Mouse (Mus musculus) lung, embryonic 14.5 days (tissue): ENCODE results near the gene Gm8909. TPM values are rescaled to one million over a fixed set of nuclear protein-coding genes. Genes with fewer than 3 reads are reported as not detected.
"Not testable (repeated sequence)": the region's sequence is repeated elsewhere in the genome, so short reads cannot be mapped to it uniquely, and the experiment has no call there.

ENCODE experiments used
- ATAC-seq: fragments of 200-750 bp; cut with Nextera tagmentation; 2 replicates; pipeline ENCODE4 v1.8.0; 2017; ENCODE audit warnings: mild to moderate bottlenecking, moderate TSS enrichment, moderate library complexity; ENCODE audit not compliant: insufficient read depth
- DNase-seq: peaks from one replicate; pipeline ENCODE4 v3.0.0-alpha.2; 2015
- H3K27ac ChIP-seq: fragments of 300-500 bp; sonication (generic); 2 replicates; pipeline ENCODE4 v1.5.1; 2014; ENCODE audit warnings: low read depth, mild to moderate bottlenecking, moderate library complexity
- H3K27me3 ChIP-seq: fragments of 300-500 bp; sonication (generic); 2 replicates; pipeline ENCODE4 v1.6.1; 2014; ENCODE audit warnings: low read length, control low read depth; ENCODE audit not compliant: insufficient read depth
- H3K36me3 ChIP-seq: fragments of 300-500 bp; sonication (generic); 2 replicates; pipeline ENCODE4 v1.6.1; 2014; ENCODE audit warnings: control low read depth; ENCODE audit not compliant: insufficient read depth
- H3K4me1 ChIP-seq: fragments of 300-500 bp; sonication (generic); 2 replicates; pipeline ENCODE4 v1.6.1; 2014; ENCODE audit warnings: antibody characterized with exemption, control low read depth; ENCODE audit not compliant: insufficient read depth
- H3K4me2 ChIP-seq: fragments of 300-500 bp; sonication (generic); 2 replicates; pipeline ENCODE4 v1.6.1; 2014; ENCODE audit warnings: mild to moderate bottlenecking
- H3K4me3 ChIP-seq: fragments of 300-500 bp; sonication (generic); 2 replicates; pipeline ENCODE4 v1.5.1; 2014; ENCODE audit warnings: low read depth, low read length
- H3K9ac ChIP-seq: fragments of 300-500 bp; sonication (generic); 2 replicates; pipeline ENCODE4 v1.6.1; 2014
- H3K9me3 ChIP-seq: fragments of 300-500 bp; sonication (generic); 2 replicates; pipeline ENCODE4 v1.6.1; 2016; ENCODE audit warnings: low read depth, low read length, control low read depth
- CTCF ChIP-seq: IDR thresholded peaks from 2 replicates; pipeline ENCODE4 v1.5.1; 2016; ENCODE audit warnings: antibody characterized with exemption, low read depth
- WGBS: fragments of 180-500 bp; shearing (Covaris S2); extraction: QIAGEN DNeasy Blood & Tissue Kit; methylation state at CpG from one replicate; pipeline ENCODE4 v1.1.7; 2014; 5-methylcytosine and 5-hydroxymethylcytosine counted together
- polyA plus RNA-seq: library from polyadenylated mRNA; unstranded; fragments of >200 nt; fragmentation: Nextera tagmentation; extraction: Ambion mirVana; gene quantifications from 2 replicates; pipeline ENCODE4 v1.2.1, GENCODE M21; 2014

The Gm8909 gene
- polyA plus RNA-seq, 1 experiment from 2014 or later: 51.4 TPM

- H3K9me3 ChIP-seq: no peaks in the 10 kb centered on the region
- DNase-seq (no peak), ATAC-seq (no peak)
- H3K4me2 ChIP-seq: no peak overlapping the region
- no peak overlapping the region for H3K9ac ChIP-seq
- H3K36me3 ChIP-seq: no peaks in the 10 kb centered on the region
- H3K27ac ChIP-seq: no peak overlapping the region
- 64% methylated on average over 6 of the region's 6 CpGs for WGBS
- peaks cover 6% of the 10 kb centered on the region for H3K27me3 ChIP-seq
- no peak for TF ChIP-seq CTCF
- H3K4me1 ChIP-seq: no peaks in the 10 kb centered on the region
- no peak overlapping the region for H3K4me3 ChIP-seq
Observed at GRCm38 (mm10) chr17:36194471-36194870, 26.1 kb upstream of the Gm8909 start.

GRCm38 (mm10) chr17:36193546-36194141, 25.3 kb upstream of the Gm8909 start:
- H3K4me3 ChIP-seq: no peak overlapping the region
- H3K9ac ChIP-seq: no peak overlapping the region
- H3K27ac ChIP-seq: no peak overlapping the region
- no peaks in the 10 kb centered on the region for H3K9me3 ChIP-seq
- H3K4me2 ChIP-seq: no peak overlapping the region
- H3K27me3 ChIP-seq: peaks cover 12% of the 10 kb centered on the region
- WGBS: 28% methylated on average over 8 of the region's 8 CpGs
- peak; percentile 89 for TF ChIP-seq CTCF
- no peaks in the 10 kb centered on the region for H3K4me1 ChIP-seq
- peak; percentile 74 for ATAC-seq
- H3K36me3 ChIP-seq: no peaks in the 10 kb centered on the region
- peak; percentile 96 for DNase-seq

- WGBS: 57% methylated on average over 2 of the region's 2 CpGs
- Histone ChIP-seq H3K4me1 (no peaks in the 10 kb centered on the region), H3K36me3 (no peaks in the 10 kb centered on the region), H3K9ac (no peak overlapping the region), H3K9me3 (no peaks in the 10 kb centered on the region), H3K4me2 (no peak overlapping the region), H3K27me3 (peaks cover 12% of the 10 kb centered on the region), H3K27ac (no peak overlapping the region), H3K4me3 (no peak overlapping the region)
- no peak for DNase-seq
- ATAC-seq: no peak
- TF ChIP-seq CTCF: no peak
Observed at GRCm38 (mm10) chr17:36192371-36192770, 24.0 kb upstream of the Gm8909 start.

- Histone ChIP-seq H3K4me3 (no peak within 1 kb of the TSS), H3K4me1 (no peaks in the 10 kb centered on the region), H3K9me3 (no peaks in the 10 kb centered on the region), H3K27me3 (peaks cover 12% of the 10 kb centered on the region), H3K27ac (no peak within 1 kb of the TSS), H3K36me3 (no peaks in the 10 kb centered on the region), H3K4me2 (no peak within 1 kb of the TSS), H3K9ac (no peak within 1 kb of the TSS)
- DNase-seq (no peak), ATAC-seq (no peak)
- WGBS: 56% methylated on average over 2 of the region's 2 CpGs
- TF ChIP-seq CTCF: no peak
Observed at GRCm38 (mm10) chr17:36190169-36190507, 21.8 kb upstream of the Gm8909 start, which contains the start of gene H2-T3. Gene H2-T3 (minus strand): TSS chr17:36190287.

GRCm38 (mm10) chr17:36189491-36190168, 21.3 kb upstream of the Gm8909 start:
- TF ChIP-seq CTCF: no peak
- WGBS: 36% methylated on average over 18 of the region's 18 CpGs
- Histone ChIP-seq H3K27ac (no peak overlapping the region), H3K9me3 (no peaks in the 10 kb centered on the region), H3K4me2 (no peak overlapping the region), H3K4me1 (no peaks in the 10 kb centered on the region), H3K4me3 (no peak overlapping the region), H3K9ac (no peak overlapping the region), H3K27me3 (peaks cover 12% of the 10 kb centered on the region), H3K36me3 (no peaks in the 10 kb centered on the region)
- ATAC-seq (no peak), DNase-seq (no peak)

DNA sequence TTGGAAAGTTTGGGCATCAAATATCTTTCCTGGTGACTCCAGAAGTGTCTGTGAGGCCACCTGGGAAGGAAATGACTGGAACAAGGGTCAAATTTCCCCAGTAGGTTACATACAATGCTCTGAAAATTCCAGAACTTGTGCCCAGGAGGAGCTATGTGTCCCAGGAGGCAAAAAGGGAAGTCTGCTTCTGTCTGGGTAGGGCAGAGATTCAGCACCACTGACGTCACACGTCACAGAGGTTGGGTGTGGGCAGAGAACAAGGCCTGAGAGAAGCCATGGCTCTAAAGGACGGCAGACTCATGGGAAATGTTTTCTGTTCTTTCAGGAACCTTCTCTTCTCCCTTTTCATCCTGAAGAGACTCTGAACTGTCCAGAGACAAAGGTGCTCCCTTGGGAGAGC, 19.2 kb upstream of the Gm8909 start:
- Histone ChIP-seq H3K36me3 (no peaks in the 10 kb centered on the region), H3K4me3 (no peak overlapping the region), H3K4me1 (no peaks in the 10 kb centered on the region), H3K27me3 (peaks cover 12% of the 10 kb centered on the region), H3K27ac (no peak overlapping the region), H3K9ac (no peak overlapping the region), H3K9me3 (no peaks in the 10 kb centered on the region), H3K4me2 (no peak overlapping the region)
- TF ChIP-seq CTCF: no peak
- no peak for DNase-seq
- WGBS: 53% methylated on average over 3 of the region's 3 CpGs
- ATAC-seq: no peak

DNA sequence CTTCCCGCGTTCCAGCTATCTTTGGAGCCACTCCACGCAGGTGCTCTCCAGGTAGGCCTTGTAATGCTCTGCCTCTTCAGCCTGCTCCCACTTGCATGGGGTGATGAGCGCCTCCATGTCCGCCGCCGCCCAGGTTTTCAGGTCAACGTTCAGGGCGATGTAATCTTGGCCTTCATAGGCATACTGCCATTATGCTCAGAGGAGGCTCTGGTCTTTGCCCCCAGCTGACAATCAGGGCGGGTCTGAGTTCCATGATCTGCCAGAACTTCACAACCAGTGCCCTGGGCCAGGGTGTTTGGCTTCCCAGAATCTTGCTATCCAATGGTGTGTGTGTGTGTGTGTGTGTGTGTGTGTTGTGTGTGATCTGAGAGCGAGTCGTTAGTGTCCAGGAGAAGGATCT, 13.9 kb upstream of the Gm8909 start:
- H3K27ac ChIP-seq: no peak overlapping the region
- H3K9me3 ChIP-seq: no peaks in the 10 kb centered on the region
- 66% methylated on average over 12 of the region's 12 CpGs for WGBS
- no peak for ATAC-seq
- TF ChIP-seq CTCF: no peak
- H3K36me3 ChIP-seq: no peaks in the 10 kb centered on the region
- H3K9ac ChIP-seq: no peak overlapping the region
- peak overlapping the region; percentile 25; the same call in 1 of the 2 replicates for H3K4me2 ChIP-seq
- H3K4me3 ChIP-seq: no peak overlapping the region
- H3K27me3 ChIP-seq: peaks cover 3% of the 10 kb centered on the region; the same call in 1 of the 2 replicates
- DNase-seq: no peak
- no peaks in the 10 kb centered on the region for H3K4me1 ChIP-seq

DNA sequence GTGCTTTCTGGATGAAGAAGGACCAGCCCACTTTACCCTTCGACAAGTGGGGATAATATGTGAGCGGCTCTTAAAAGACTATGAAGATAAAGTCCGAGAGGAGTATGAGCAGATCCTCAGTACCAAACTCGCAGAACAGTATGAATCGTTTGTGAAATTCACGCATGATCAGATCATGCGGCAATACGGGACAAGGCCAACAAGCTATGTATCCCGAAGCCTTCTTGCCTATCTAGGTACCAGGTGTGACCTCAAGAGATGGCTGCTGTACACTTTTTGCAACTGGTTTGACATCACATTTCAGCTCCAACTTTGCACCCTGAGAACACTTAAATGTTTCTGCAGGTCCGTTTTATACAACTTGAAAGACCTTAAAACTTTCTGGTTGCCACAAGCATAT, 11.1 kb upstream of the Gm8909 start:
- H3K4me1 ChIP-seq, H3K27me3 ChIP-seq, H3K9me3 ChIP-seq, DNase-seq, H3K36me3 ChIP-seq: not testable (repeated sequence)
- Histone ChIP-seq H3K27ac (0 out of 2 replicates have a peak overlapping the region, but pooled peaks have one; percentile 73), H3K9ac (0 out of 2 replicates have a peak overlapping the region, but pooled peaks have one; percentile 40), H3K4me2 (peak overlapping the region; percentile 60), H3K4me3 (peak overlapping the region; percentile 40)
- 10% methylated on average over 10 of the region's 10 CpGs for whole genome bisulfite sequencing
- peak; percentile 21 for ATAC-seq

- Histone ChIP-seq H3K27ac (peak overlapping the region; percentile 73; the same call in 1 of the 2 replicates), H3K9ac (peak overlapping the region; percentile 40; the same call in 1 of the 2 replicates), H3K4me3 (peak overlapping the region; percentile 40), H3K4me2 (peak overlapping the region; percentile 60)
- H3K27me3 ChIP-seq, H3K36me3 ChIP-seq, H3K4me1 ChIP-seq, H3K9me3 ChIP-seq: not testable (repeated sequence)
- WGBS: under 1% methylated on average over 39 of the region's 40 CpGs
- DNase-seq: peak; percentile 62
- ATAC-seq: peak; percentile 79
Observed at GRCm38 (mm10) chr17:36178938-36179337, 10.6 kb upstream of the Gm8909 start.

DNA sequence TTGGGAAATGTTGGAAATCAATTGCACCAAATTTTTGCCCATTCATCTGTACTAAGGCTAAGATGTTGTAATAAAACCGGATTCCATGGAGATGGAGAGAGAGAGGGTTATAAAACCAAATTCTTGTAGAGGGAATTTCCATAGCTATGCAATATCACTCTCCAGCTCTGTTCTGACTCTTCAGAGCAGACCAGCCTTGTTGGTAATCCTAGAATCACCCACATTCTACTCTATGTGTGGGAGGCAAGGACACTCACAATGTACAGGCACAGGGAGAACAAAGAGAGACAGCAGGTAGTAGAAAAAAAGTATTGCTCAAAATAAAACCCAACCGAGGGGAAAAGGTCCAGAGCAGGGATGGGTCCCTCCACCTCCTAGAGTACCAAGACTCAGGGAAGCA, 7.8 kb upstream of the Gm8909 start:
- H3K4me2 ChIP-seq, H3K36me3 ChIP-seq, H3K27me3 ChIP-seq, H3K9me3 ChIP-seq, H3K9ac ChIP-seq, H3K4me1 ChIP-seq, DNase-seq, H3K4me3 ChIP-seq, ATAC-seq, H3K27ac ChIP-seq: not testable (repeated sequence)
- WGBS: no CpG with 5 or more reads among the region's 2 CpGs
